Mouse (Mus musculus) megakaryocyte, embryonic 14.5 days (primary cell): ENCODE data around the gene Fasn.

Experiments used
- FLI1 ChIP-seq: IDR thresholded peaks from 2 replicates; pipeline ENCODE4 v1.6.1; 2012; ENCODE audit warnings: low read length, inconsistent platforms, mixed read lengths
- GATA1 ChIP-seq: IDR thresholded peaks from 3 replicates; pipeline ENCODE4 v1.6.1; 2012; ENCODE audit warnings: mixed read lengths, low read length, inconsistent platforms, borderline replicate concordance

DNA sequence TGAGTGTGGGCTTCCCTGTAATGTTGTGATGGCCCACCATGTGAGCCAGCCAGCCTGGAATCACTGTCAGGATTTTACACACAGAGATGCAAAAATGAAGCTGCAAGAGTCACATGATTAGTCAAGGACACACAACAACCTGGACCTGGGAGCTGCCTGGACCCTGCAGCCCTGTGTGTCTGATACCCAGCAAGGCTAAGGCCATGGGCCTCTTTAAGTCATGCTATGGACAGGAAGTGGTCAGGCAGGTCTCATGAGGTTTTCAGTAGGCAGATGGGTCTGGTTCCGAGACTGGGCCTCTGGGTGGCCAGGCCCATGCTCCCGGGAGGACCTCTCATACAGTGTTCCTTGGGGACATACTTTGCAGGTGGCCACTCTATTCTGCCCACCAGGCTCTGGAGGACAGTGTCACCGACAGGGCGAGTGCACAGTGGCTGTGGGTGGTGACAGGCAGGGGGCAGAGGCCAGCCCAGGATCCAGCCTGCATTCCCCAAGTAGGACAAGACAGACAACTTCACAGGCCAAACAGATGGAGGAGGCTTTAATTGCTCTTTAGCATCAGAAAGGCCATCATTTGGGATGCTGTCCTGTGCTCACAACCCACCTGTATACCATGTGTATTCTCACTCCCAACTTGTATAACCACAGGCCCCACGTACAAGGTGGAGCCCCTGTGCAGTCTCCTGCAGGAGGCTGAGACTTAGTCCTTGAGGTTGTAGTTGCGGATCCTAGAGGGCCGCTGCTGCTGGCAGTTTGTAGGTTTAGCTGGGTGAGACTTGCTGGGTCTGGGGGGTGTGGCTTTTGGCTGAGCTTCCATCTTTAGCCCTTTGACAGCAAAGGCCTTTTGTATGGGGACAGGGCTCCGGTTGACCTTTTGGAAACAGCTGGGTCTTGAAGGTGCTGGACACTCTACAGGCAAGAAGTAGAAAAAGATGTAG lies 1.9 kb upstream of the Fasn start:
- TF ChIP-seq GATA1 (no peak), FLI1 (no peak)
